Mouse (Mus musculus) liver, adult 2 months (tissue): ENCODE results near the gene Tanc1.

Experiments used
- CTCF ChIP-seq: fragments of 200-500 bp; IDR thresholded peaks from 2 replicates; pipeline ENCODE4 v1.5.1; 2011; ENCODE audit warnings: low read depth, low read length, control low read depth
- POLR2A ChIP-seq: fragments of 200-500 bp; IDR thresholded peaks from 2 replicates; pipeline ENCODE4 v1.6.1; 2011; ENCODE audit warnings: low read length, control low read depth; ENCODE audit not compliant: insufficient read depth; ENCODE audit errors: extremely low read depth

GRCm38 (mm10) chr2:59593341-59593902 lies 18.4 kb upstream of the Tanc1 start:
- no peak for TF ChIP-seq POLR2A
- TF ChIP-seq CTCF: no peak
